Mouse (Mus musculus) hindbrain, postnatal 0 days (tissue): ENCODE data around the gene St6galnac6. TPM values are rescaled to one million over a fixed set of nuclear protein-coding genes. Genes with fewer than 3 reads are reported as not detected.

Source experiments
- ATAC-seq: fragments of 200-750 bp; cut with Nextera tagmentation; 2 replicates; pipeline ENCODE4 v1.8.0; 2017; ENCODE audit warnings: mild to moderate bottlenecking, moderate TSS enrichment, moderate library complexity
- DNase-seq: peaks from one replicate; pipeline ENCODE4 v3.0.0-alpha.2; 2015; ENCODE audit warnings: low spot score
- H3K27ac ChIP-seq: fragments of 300-500 bp; sonication (generic); 2 replicates; pipeline ENCODE4 v1.5.1; 2014; ENCODE audit warnings: mild to moderate bottlenecking
- H3K27me3 ChIP-seq: fragments of 300-500 bp; sonication (generic); 2 replicates; pipeline ENCODE4 v1.6.1; 2014; ENCODE audit warnings: low read length, mixed read lengths; ENCODE audit not compliant: insufficient read depth
- H3K36me3 ChIP-seq: fragments of 300-500 bp; sonication (generic); 2 replicates; pipeline ENCODE4 v1.6.1; 2014; ENCODE audit warnings: low read length, mixed read lengths; ENCODE audit not compliant: insufficient read depth
- H3K4me1 ChIP-seq: fragments of 300-500 bp; sonication (generic); 2 replicates; pipeline ENCODE4 v1.6.1; 2014; ENCODE audit warnings: antibody characterized with exemption, low read length, mixed read lengths; ENCODE audit not compliant: insufficient read depth
- H3K4me2 ChIP-seq: fragments of 300-500 bp; sonication (generic); 2 replicates; pipeline ENCODE4 v1.6.1; 2014; ENCODE audit warnings: low read depth, mild to moderate bottlenecking, low read length, moderate library complexity, mixed read lengths
- H3K4me3 ChIP-seq: fragments of 300-500 bp; sonication (generic); 2 replicates; pipeline ENCODE4 v1.5.1; 2014; ENCODE audit warnings: low read length
- H3K9ac ChIP-seq: fragments of 300-500 bp; sonication (generic); replicated peaks from 2 replicates; pipeline ENCODE4 v1.6.1; 2014; ENCODE audit warnings: mild to moderate bottlenecking, low read length, moderate library complexity, mixed read lengths
- H3K9me3 ChIP-seq: fragments of 300-500 bp; sonication (generic); 2 replicates; pipeline ENCODE4 v1.6.1; 2016; ENCODE audit warnings: low read length, mixed read lengths
- CTCF ChIP-seq: IDR thresholded peaks from 2 replicates; pipeline ENCODE4 v1.5.1; 2016; ENCODE audit warnings: antibody characterized with exemption, control low read depth, low read depth
- WGBS: fragments of 180-500 bp; shearing (Covaris S2); extraction: QIAGEN DNeasy Blood & Tissue Kit; methylation state at CpG from one replicate; pipeline ENCODE4 v1.1.7; 2014; 5-methylcytosine and 5-hydroxymethylcytosine counted together
- polyA plus RNA-seq: library from polyadenylated mRNA; unstranded; fragments of >200 nt; fragmentation: Nextera tagmentation; extraction: Ambion mirVana; gene quantifications from 2 replicates; pipeline ENCODE4 v1.2.1, GENCODE M21; 2015
- total RNA-seq: library from RNA; depleted of rRNA; stranded (reverse); fragments of >200 nt; gene quantifications from 2 replicates; pipeline ENCODE4 v1.2.3, GENCODE M21; 2014

The St6galnac6 gene
- total and polyA plus RNA-seq, 2 experiments from 2014 or later = 40.9 to 114 TPM

GRCm38 (mm10) chr2:32602600-32603054 is 3.1 kb downstream of the St6galnac6 start:
- under 1% methylated on average over 11 of the region's 11 CpGs for WGBS
- Histone ChIP-seq H3K4me1 (no peaks in the 10 kb centered on the region; the same call in 1 of the 2 replicates), H3K27ac (0 out of 2 replicates have a peak overlapping the region, but pooled peaks have one; percentile 20), H3K27me3 (no peaks in the 10 kb centered on the region), H3K9ac (no peak overlapping the region; the same call in 1 of the 2 replicates), H3K9me3 (no peaks in the 10 kb centered on the region), H3K4me3 (peak overlapping the region; percentile 21), H3K36me3 (no peaks in the 10 kb centered on the region), H3K4me2 (peak overlapping the region; percentile 54)
- ATAC-seq (0 out of 2 replicates have a peak, but pooled peaks have one; percentile 34), DNase-seq (peak; percentile 85)
- peak; percentile 95 for TF ChIP-seq CTCF

GRCm38 (mm10) chr2:32604631-32605030 is 5.1 kb downstream of the St6galnac6 start:
- Histone ChIP-seq H3K4me1 (peaks cover 5% of the 10 kb centered on the region; the same call in 1 of the 2 replicates), H3K9me3 (no peaks in the 10 kb centered on the region), H3K9ac (no peak overlapping the region), H3K36me3 (no peaks in the 10 kb centered on the region), H3K4me2 (no peak overlapping the region), H3K27ac (no peak overlapping the region), H3K4me3 (no peak overlapping the region), H3K27me3 (no peaks in the 10 kb centered on the region)
- no peak for TF ChIP-seq CTCF
- WGBS = 47% methylated on average over 10 of the region's 10 CpGs
- ATAC-seq (no peak), DNase-seq (no peak)

DNA sequence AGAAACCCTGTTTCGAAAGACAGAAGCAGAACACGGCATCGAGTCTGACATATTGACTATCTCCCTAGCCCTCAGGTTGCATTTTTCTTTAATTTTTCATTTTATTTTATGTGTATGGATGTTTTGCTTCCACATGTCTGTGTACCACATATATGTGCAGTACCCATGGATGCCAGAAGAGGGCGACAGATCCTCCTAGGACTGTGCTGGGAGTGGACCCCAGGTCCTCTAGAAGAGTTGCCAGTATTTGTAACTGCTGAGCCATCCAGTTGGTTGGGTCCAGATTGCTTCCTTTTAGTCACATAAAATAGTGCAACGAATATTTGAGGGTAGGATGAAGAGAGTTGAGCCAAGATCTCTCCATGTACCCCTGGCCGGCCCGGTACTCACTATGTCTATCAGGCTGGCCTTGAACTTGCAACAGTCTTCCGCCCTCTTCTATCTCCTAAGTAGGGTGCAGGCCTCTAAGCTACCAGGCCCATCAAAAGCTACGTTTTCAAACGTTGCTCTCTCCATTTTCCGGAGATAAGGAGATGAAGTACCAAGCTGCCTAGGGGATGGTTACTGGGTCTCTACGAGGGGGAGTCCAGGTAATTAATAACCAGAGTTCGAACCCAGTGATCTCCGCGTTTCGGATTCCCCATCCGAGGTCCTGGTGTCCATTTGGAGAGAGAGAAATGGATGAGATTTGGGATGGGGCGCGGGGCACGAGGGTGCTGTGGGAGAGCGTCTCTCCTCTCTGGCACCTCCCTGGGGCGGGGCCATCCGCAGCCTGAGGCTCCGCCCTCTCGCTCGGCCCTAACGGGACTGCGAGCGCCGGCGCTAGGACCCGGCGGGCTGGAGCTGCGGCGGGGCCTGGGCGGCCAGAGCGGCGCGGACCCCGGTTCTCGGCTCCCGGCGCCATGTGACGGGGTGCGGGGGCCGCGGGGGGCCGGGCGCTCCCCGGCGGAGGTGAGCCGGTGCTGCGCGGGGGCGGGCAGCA is 6.9 kb downstream of the St6galnac6 start:
- Histone ChIP-seq H3K4me2 (peak overlapping the region; percentile 64), H3K36me3 (no peaks in the 10 kb centered on the region), H3K9ac (peak overlapping the region; percentile 66), H3K4me3 (peak overlapping the region; percentile 61), H3K4me1 (peaks cover 5% of the 10 kb centered on the region; the same call in 1 of the 2 replicates), H3K9me3 (no peaks in the 10 kb centered on the region), H3K27me3 (no peaks in the 10 kb centered on the region), H3K27ac (no peak overlapping the region)
- peak; percentile 91 for DNase-seq
- WGBS = 13% methylated on average over 45 of the region's 55 CpGs
- ATAC-seq = peak; percentile 84
- peak; percentile 78 for TF ChIP-seq CTCF

DNA sequence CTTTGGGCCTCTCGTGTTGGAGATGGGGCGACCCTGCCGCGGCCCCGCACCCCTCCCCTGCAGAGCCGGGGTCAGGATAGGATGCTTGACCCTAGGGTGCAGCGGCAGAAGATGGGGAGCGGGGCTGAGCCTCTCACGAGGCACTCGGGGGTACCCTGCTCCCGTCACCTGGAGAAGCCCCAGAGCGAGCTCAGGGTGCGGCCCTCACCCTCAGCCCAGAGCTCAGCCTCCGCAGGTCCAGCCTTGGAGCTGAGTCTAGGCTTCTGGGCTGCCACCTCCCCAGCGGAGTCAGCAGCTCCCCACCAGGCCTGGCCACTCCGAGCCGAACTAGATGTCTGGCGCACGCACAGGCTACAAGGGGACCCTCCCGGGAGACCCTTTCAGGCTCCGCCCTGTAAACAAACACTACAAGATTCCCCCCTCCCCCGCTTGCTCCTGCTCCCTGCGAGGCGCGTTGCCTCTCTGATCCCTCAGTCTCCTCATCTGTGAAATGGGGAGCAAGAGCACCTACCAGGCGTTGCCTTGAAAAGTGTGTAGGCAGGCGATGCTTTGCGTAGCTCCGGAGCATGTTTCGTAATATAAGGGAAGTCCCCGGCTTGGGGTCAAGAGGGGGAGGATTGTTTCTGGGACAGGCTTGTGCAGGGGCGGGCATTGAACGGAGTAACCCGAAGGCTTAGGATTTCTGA is 7.9 kb downstream of the St6galnac6 start:
- 6% methylated on average over 34 of the region's 34 CpGs for WGBS
- H3K9me3 ChIP-seq = no peaks in the 10 kb centered on the region
- H3K27ac ChIP-seq = no peak overlapping the region
- peaks cover 5% of the 10 kb centered on the region; the same call in 1 of the 2 replicates for H3K4me1 ChIP-seq
- H3K4me2 ChIP-seq = peak overlapping the region; percentile 64
- ATAC-seq (peak; percentile 25), DNase-seq (peak; percentile 58)
- no peak for TF ChIP-seq CTCF
- peak overlapping the region; percentile 66 for H3K9ac ChIP-seq
- H3K4me3 ChIP-seq = peak overlapping the region; percentile 61
- no peaks in the 10 kb centered on the region for H3K27me3 ChIP-seq
- H3K36me3 ChIP-seq = peaks cover 3% of the 10 kb centered on the region; the same call in 1 of the 2 replicates

GRCm38 (mm10) chr2:32608141-32608777 is 8.8 kb downstream of the St6galnac6 start:
- peak; percentile 26 for TF ChIP-seq CTCF
- H3K9ac ChIP-seq = no peak overlapping the region
- H3K27ac ChIP-seq = no peak overlapping the region
- no peaks in the 10 kb centered on the region for H3K9me3 ChIP-seq
- peak overlapping the region; percentile 61 for H3K4me3 ChIP-seq
- peak overlapping the region; percentile 64 for H3K4me2 ChIP-seq
- no peaks in the 10 kb centered on the region for H3K27me3 ChIP-seq
- 0 out of 2 replicates have a peak, but pooled peaks cover 5% of the 10 kb centered on the region for H3K4me1 ChIP-seq
- ATAC-seq = peak; percentile 62
- H3K36me3 ChIP-seq = peaks cover 3% of the 10 kb centered on the region; the same call in 1 of the 2 replicates
- WGBS = 13% methylated on average over 25 of the region's 25 CpGs
- peak; percentile 59 for DNase-seq
